Mouse (Mus musculus): ENCODE data around the gene Olfr799. TPM values are rescaled to one million over a fixed set of nuclear protein-coding genes. Genes with fewer than 3 reads are reported as not detected.

The Olfr799 gene
- total RNA-seq (2021), result not detected

GRCm38 (mm10) chr10:129637184-129637583 is at the start of gene Olfr799:
TSS of gene Olfr799 (plus strand) at chr10:129637484.
- DNase-seq, result no peak
- intact Hi-C loops (cut with DNase I), result no loop called here

GRCm38 (mm10) chr10:129612470-129612869 is 24.8 kb upstream of the Olfr799 start, which contains the start of gene Olfr796:
TSS of gene Olfr796 (minus strand) at chr10:129612570.
- intact Hi-C loops (cut with DNase I), result no loop called here
- no peak for DNase-seq

GRCm38 (mm10) chr10:129621724-129622123 is 15.6 kb upstream of the Olfr799 start:
- no peak for DNase-seq
- intact Hi-C loops (cut with DNase I), result no loop called here

GRCm38 (mm10) chr10:129623251-129623650 is 14.0 kb upstream of the Olfr799 start:
- DNase-seq, result no peak
- intact Hi-C loops (cut with DNase I), result no loop called here

- intact Hi-C loops (cut with DNase I), result no loop called here
- no peak for DNase-seq
Observed at GRCm38 (mm10) chr10:129627834-129628233, 9.4 kb upstream of the Olfr799 start, which contains the start of gene Olfr798. TSS of gene Olfr798 (minus strand) at chr10:129627934.

GRCm38 (mm10) chr10:129651763-129652162 is 14.5 kb downstream of the Olfr799 start:
- intact Hi-C loops (cut with DNase I), result no loop called here
- DNase-seq, result no peak

- intact Hi-C loops (cut with DNase I), result no loop called here
Observed at GRCm38 (mm10) chr10:129657394-129657793, 20.1 kb downstream of the Olfr799 start, which contains the start of gene Olfr800. TSS of gene Olfr800 (plus strand) at chr10:129657694.

GRCm38 (mm10) chr10:129673765-129674164 is 36.5 kb downstream of the Olfr799 start, which contains the start of gene Olfr801:
TSS of gene Olfr801 (minus strand) at chr10:129673865.
- intact Hi-C loops (cut with DNase I), result no loop called here
- no peak for DNase-seq

More at GRCm38 (mm10) chr10:129657394-129657793, 20.1 kb downstream of the Olfr799 start, which contains the start of gene Olfr800:
- no peak for DNase-seq

- intact Hi-C loops (cut with DNase I), result no loop called here
- no peak for DNase-seq
Observed at GRCm38 (mm10) chr10:129688069-129688468, 50.8 kb downstream of the Olfr799 start, which contains the start of gene Olfr802. TSS of gene Olfr802 (minus strand) at chr10:129688169.

- intact Hi-C loops (cut with DNase I), result no loop called here
- DNase-seq, result no peak
Observed at GRCm38 (mm10) chr10:129694186-129694585, 56.9 kb downstream of the Olfr799 start, which contains the start of gene Olfr803. TSS of gene Olfr803 (minus strand) at chr10:129694286.

Other genes with a start within 250 kb of the Olfr799 start
- gene Olfr785, start 232.1 kb upstream of the Olfr799 start, total RNA-seq (2021), result not detected
- gene Olfr786, start 210.2 kb upstream of the Olfr799 start, total RNA-seq (2021), result not detected
- not detected for gene Olfr787, start 175.6 kb upstream of the Olfr799 start, total RNA-seq (2021)
- gene Olfr788, start 166.5 kb upstream of the Olfr799 start, total RNA-seq (2021), result not detected
- gene Olfr789, start 152.7 kb upstream of the Olfr799 start, total RNA-seq (2021), result not detected
- gene Olfr790, start 139.0 kb upstream of the Olfr799 start, total RNA-seq (2021), result not detected
- gene Olfr791, start 115.7 kb upstream of the Olfr799 start, total RNA-seq (2021), result not detected
- gene Olfr792, start 98.3 kb upstream of the Olfr799 start, total RNA-seq (2021), result not detected
- gene Olfr794, start 69.8 kb upstream of the Olfr799 start, total RNA-seq (2021), result not detected
- not detected for gene Olfr796, start 24.9 kb upstream of the Olfr799 start, total RNA-seq (2021)
- not detected for gene Olfr798, start 9.6 kb upstream of the Olfr799 start, total RNA-seq (2021)
- not detected for gene Olfr800, start 20.2 kb downstream of the Olfr799 start, total RNA-seq (2021)
- not detected for gene Olfr801, start 36.4 kb downstream of the Olfr799 start, total RNA-seq (2021)
- not detected for gene Olfr802, start 50.7 kb downstream of the Olfr799 start, total RNA-seq (2021)
- not detected for gene Olfr803, start 56.8 kb downstream of the Olfr799 start, total RNA-seq (2021)
- not detected for gene Olfr804, start 65.7 kb downstream of the Olfr799 start, total RNA-seq (2021)
- not detected for gene Olfr805, start 91.9 kb downstream of the Olfr799 start, total RNA-seq (2021)
- not detected for gene Olfr806, start 104.4 kb downstream of the Olfr799 start, total RNA-seq (2021)
- not detected for gene Olfr807, start 120.3 kb downstream of the Olfr799 start, total RNA-seq (2021)
- not detected for gene Olfr808, start 128.0 kb downstream of the Olfr799 start, total RNA-seq (2021)
- not detected for gene Olfr809, start 137.2 kb downstream of the Olfr799 start, total RNA-seq (2021)
- not detected for gene Olfr810, start 157.4 kb downstream of the Olfr799 start, total RNA-seq (2021)
- not detected for gene Olfr811, start 166.9 kb downstream of the Olfr799 start, total RNA-seq (2021)
- not detected for gene Olfr812, start 208.6 kb downstream of the Olfr799 start, total RNA-seq (2021)
- gene Olfr813, start 217.9 kb downstream of the Olfr799 start, total RNA-seq (2021), result not detected
- not detected for gene Olfr814, start 242.4 kb downstream of the Olfr799 start, total RNA-seq (2021)